Mouse (Mus musculus) CH12.LX (cell line): ENCODE results near the gene Tcte1.

Experiments
- CHD2 ChIP-seq: IDR thresholded peaks from 2 replicates; pipeline ENCODE4 v1.6.1; 2011; ENCODE audit warnings: low read length, improper control_type of control experiment
- CTCF ChIP-seq, 2 experiments: IDR thresholded peaks in 1 of 2; conservative IDR thresholded peaks in 1 of 2; 2 replicates each; pipeline ENCODE4 v1.5.1; 2011 to 2012; ENCODE audit warnings: low read depth in 2 of 2, low read length in 2 of 2, improper control_type of control experiment in 1 of 2, inconsistent platforms in 1 of 2, mild to moderate bottlenecking in 1 of 2, moderate library complexity in 1 of 2
- GABPA ChIP-seq: IDR thresholded peaks from 2 replicates; pipeline ENCODE4 v1.6.1; 2012; ENCODE audit warnings: low read depth, low read length, improper control_type of control experiment, inconsistent platforms; ENCODE audit not compliant: insufficient replicate concordance
- MEF2A ChIP-seq: IDR thresholded peaks from 2 replicates; pipeline ENCODE4 v1.6.1; 2014; ENCODE audit warnings: low read depth, mild to moderate bottlenecking, inconsistent platforms, low read length, improper control_type of control experiment, borderline replicate concordance
- NRF1 ChIP-seq: IDR thresholded peaks from 2 replicates; pipeline ENCODE4 v1.6.1; 2014; ENCODE audit warnings: low read depth, mild to moderate bottlenecking, inconsistent platforms, low read length, improper control_type of control experiment, moderate library complexity

DNA sequence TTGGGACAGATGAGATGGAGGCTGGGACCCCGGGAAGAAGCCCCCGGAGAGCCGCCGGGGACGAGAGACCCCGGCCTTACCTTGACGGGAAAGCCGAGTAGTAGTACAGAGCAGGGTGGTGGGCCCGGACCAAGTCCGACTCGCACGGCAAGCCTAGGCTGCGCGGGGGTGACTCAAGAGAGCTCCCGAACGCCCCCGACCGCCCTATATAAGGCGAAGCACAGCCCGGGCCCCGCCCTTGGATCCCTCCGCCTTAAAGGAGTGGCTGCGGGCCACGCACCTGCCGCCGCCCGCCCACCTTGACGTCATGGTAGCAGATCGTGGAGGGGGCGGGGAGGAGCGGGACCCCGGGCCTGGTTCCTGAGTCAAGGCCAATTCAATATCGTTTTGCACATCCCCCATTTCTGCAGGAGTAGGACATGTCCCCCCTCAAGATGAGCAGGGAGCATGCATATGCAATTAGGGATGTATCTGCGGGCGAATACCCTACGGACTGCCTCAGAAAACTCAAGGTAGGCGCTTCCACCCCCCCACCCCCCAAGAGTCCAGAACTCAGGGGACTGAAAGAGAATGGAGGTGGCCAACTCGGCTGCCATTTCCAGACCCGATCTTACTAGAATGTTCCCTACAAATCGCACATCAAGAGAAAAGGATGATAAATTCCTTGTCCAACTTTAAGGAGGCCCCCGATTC lies 50.0 kb downstream of the Tcte1 start, which contains the start of gene Hsp90ab1:
- TF ChIP-seq CHD2, result peak; percentile 93
- TF ChIP-seq GABPA, result no peak
- TF ChIP-seq MEF2A, result 0 out of 2 replicates have a peak, but pooled peaks have one; percentile 26
- no peak for TF ChIP-seq CTCF (conservative IDR thresholded peaks at IDR 0.05 in 1 of 2, IDR thresholded peaks at IDR 0.05 in 1 of 2; ENCODE audit: low read depth in 2 of 2, low read length in 2 of 2)
- TF ChIP-seq NRF1, result peak; percentile 53
